Mouse (Mus musculus) megakaryocyte-erythroid progenitor cell, adult 5-6 weeks (primary cell): ENCODE data around the gene a. TPM values are rescaled to one million over a fixed set of nuclear protein-coding genes. Genes with fewer than 3 reads are reported as not detected.
A peak's percentile ranks its signal among the peaks of the same experiment; 100 is the strongest.
"Not testable (repeated sequence)": the region's sequence is repeated elsewhere in the genome, so short reads cannot be mapped to it uniquely, and the experiment has no call there.

Experiments used
- ATAC-seq: replicated peaks from 2 replicates; pipeline ENCODE4 v1.8.0; 2016; ENCODE audit warnings: mild to moderate bottlenecking, inconsistent platforms; ENCODE audit not compliant: severe bottlenecking, poor library complexity, low FRiP score, low TSS enrichment
- total RNA-seq, 2 experiments: library from RNA; stranded (forward) in 1 of 2; stranded (reverse) in 1 of 2; fragments of 200-1000, 215-1000 nt in 1 of 2; fragments of >200 nt in 1 of 2; fragmentation: Nextera tagmentation in 1 of 2; gene quantifications; 2 replicates each; pipeline ENCODE4 v1.2.3; 2014 to 2017

The a gene
- total RNA-seq, 2 experiments from 2014 or later = not detected

DNA sequence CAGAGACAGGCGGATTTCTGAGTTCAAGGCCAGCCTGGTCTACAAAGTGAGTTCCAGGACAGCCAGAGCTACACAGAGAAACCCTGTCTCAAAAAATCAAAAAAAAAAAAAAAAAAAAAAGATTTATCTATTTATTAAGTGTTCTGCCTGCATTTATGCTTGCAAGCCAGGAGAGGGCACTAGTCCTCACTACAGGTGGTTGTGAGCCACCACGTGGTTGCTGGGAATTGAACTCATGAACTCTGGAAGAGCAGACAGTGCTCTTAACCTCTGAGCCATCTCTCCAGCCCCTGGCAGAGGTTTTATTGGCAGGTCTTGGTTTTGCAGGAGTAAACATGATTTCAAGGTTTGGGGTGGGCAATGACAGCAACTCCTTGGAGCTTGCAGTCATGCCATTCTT, 117.0 kb downstream of the a start:
- not testable (repeated sequence) for ATAC-seq

DNA sequence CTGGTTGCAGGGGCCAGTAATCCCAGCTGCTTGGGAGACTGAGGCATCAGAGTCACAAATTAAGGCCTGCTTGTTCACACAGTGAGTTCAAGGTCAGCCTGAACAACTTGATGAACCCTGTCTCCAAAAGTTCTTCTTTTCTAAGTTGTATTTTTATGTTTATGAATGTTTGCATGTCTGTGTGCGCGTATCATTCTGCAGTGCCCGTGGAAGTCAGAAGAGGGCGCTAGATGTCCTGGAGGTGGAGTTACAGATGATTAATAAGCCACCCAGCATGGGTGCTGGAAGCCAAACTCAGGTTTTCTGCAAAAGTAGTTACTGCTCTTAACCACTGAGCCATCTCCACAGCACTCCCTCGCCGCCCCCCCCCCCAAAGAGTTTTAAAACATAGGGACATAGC, 118.6 kb downstream of the a start:
- ATAC-seq = no peak

GRCm38 (mm10) chr2:154915922-154916541, 124.8 kb downstream of the a start:
- ATAC-seq = no peak

GRCm38 (mm10) chr2:154916547-154916946, 125.3 kb downstream of the a start:
- ATAC-seq = peak; percentile 80

- ATAC-seq = no peak
Observed at GRCm38 (mm10) chr2:154917866-154918641, 126.9 kb downstream of the a start.

GRCm38 (mm10) chr2:154920896-154921295, 129.7 kb downstream of the a start:
- no peak for ATAC-seq

DNA sequence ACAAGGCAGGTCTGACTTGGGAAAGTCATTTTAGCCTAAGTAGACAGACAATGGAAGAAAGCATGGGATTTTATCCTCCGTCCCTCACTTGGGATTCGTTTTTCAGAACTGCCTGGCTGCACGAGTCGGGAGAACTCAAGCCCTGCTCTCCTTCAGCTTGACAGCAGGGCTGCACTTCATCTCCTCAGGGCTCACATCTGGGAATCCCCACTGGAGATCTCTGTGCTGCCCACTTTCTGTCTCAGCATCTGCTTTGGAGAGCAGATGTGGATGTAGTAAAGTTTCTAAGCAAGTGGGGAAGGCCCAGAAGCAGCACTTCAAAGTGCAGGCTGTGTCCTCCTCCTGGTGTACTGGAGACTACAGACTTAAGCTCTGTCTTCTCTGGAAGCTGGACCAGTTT, 130.9 kb downstream of the a start:
- ATAC-seq = not testable (repeated sequence)

GRCm38 (mm10) chr2:154925411-154926031, 134.3 kb downstream of the a start:
- no peak for ATAC-seq

DNA sequence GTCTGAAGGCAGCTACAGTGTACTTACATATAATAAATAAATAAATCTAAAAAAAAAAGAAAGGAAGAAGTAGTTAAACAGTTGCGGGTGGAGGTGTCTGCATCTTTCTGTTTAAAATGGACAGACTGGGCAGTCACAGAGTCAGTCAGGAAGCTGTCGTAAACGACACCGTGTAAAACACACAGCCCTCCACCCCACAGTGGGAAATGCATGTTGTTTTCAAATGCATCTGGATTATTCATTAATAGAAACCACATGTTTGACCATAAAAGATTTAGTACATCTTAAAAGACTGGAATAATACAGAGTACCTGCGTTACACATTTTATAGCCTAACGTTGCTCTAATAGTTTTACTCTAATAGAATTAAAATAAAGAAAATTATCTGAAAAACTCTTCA, 135.6 kb downstream of the a start:
- no peak for ATAC-seq

GRCm38 (mm10) chr2:154928298-154928697, 137.1 kb downstream of the a start:
- no peak for ATAC-seq

DNA sequence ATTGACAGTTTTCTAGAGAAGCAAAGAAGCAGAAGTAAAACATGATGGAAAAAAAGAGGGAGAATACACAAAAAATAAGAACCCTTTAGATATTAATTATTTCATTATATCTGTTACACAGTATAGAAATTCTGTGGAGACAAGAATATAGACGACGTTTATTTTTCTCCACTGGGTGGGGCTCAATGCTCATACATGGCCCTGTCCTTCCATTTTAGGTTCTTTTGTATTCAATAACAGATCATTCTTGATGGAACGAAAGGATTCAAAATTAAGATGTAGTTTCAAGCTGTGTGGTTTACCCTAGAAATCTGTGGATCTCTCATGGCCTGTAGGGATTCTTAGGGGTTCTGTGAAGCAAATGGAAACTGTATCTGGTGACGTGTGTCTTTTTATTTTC, 142.7 kb downstream of the a start:
- ATAC-seq = no peak

DNA sequence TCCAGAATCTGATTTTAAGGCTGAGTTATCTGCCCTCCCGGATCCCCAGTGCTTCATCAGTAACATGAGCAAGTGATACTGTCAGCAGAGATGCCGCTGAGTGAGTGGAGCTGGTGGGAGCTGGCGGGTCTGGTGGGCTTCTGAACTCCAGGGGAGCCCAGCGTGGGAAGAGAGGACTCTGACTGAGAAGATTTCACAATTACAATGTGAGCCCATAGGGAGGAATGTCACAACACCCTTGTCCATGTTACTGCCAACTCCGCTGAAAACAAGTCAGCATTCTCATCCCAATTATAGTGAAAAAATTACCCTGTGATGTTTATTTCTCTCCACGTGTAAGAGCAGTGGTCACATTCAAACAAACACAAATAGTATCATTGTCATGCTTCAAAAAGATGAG, 144.9 kb downstream of the a start:
- no peak for ATAC-seq

GRCm38 (mm10) chr2:154936536-154937155, 145.4 kb downstream of the a start:
- ATAC-seq = no peak

DNA sequence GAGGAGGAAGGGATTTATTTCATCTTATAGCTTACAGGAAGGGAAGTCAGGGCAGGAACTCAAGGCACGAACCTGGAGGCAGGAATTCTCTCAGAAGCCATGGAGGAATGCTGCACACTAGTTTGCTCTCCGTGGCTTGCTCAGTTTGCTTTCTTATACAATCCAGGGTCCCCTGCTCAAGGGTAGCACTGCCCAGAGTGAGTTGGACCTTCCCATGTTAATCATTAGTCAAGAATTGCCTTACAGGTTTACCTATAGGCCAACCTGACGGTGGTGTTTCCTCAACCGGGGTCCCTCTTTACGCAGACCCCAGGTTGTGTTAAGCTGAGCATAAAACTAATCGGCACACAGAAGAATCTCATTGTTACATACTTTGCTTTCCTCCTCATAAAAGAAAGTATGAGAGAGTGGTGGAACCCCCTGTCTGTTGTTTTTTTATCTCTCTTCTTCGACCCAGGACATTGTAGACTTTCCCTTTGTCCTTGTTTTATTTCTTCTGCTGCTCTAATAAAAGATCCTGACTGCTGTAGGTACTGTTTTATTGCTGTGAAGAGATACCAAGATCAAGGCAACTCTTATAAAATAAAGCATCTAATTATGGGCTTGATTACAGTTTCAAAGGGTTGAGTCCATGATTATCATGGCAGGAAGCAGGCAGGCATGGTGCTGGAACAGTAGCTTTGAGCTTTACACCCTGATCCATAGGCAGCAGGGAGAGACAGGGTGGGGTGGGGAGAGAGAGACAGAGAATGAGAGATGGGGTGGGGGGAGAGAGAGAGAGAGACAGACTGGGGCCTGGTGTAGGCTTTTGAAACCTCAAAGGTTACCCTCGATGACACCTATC, 146.6 kb downstream of the a start:
- no peak for ATAC-seq

DNA sequence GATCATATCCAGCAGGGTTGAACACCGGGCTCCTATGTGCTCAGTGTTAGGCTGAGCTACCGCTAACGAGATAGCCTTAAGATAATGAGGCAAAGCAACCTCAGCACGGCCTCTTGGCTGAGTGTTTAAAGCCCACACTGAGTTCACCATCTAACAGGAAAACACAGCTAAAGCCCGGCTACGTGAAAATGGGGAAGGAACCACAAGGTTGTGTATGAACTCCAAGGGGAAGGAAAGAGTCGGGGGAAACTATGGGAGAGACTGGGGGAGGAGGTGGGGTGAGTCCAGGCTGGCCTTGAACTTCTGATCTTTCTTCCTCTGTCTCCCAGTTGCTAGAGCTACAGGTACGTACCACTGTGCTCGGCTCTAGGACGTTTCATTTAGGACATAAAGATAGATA, 150.8 kb downstream of the a start:
- ATAC-seq = no peak

DNA sequence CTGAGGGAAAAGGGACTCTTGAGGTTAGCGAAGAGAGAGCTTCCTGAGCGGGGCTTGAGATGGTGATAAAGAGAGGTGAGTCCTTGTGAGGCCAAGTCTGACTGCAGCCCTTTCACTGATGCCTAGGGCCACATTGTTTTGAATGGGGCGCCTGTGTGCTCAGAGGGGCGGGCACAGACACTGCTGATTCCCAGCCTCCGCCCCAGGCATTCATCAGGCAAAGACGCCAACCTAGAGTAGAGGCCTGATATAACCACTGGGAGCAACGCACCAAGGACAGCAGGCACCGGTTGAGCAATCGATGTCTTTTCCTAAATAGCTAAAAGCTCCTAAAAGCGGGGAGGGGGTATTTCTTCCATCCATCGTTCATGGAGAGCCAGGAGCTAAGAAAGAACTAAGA, 151.3 kb downstream of the a start:
- ATAC-seq = no peak

- peak; percentile 77 for ATAC-seq
Observed at GRCm38 (mm10) chr2:154943101-154943500, 151.9 kb downstream of the a start.

DNA sequence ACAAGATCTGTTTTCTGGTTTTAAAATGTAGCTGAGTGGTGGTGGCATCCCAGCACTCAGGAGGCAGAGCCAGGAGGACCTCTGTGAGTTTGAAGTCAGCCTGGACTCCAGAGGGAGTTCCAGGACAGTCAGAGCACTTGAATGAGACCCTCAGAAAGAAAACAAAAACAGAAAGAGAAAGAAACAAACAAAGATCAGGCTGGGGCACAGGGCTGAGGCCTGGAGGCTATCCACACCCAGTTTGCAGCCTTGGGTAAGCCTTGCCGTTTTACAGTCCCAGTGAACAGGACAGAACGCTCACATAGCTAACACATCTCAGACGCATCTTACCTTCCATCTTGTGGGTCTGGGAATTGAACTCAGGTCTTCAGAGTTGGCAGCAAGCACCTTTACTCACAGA, 155.7 kb downstream of the a start:
- no peak for ATAC-seq

DNA sequence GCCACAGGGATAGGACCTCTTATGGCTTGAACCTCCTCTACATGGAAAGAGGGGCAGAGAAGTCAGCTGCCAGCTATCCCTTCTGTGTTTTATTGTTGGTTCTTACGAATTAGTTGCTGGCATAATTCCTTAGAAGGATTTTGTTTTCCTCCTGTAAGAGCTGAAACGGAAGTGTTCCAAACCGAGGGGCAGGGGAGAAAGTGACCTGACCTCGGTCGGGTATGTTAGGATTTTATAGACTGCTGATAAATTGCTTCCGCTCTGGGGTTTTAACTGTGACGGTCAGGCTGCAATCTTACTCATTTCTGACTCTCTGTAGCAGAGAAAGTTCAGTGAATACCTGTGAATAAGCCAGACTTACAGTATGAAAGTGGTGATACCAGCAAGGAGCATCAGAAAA, 158.2 kb downstream of the a start:
- no peak for ATAC-seq

DNA sequence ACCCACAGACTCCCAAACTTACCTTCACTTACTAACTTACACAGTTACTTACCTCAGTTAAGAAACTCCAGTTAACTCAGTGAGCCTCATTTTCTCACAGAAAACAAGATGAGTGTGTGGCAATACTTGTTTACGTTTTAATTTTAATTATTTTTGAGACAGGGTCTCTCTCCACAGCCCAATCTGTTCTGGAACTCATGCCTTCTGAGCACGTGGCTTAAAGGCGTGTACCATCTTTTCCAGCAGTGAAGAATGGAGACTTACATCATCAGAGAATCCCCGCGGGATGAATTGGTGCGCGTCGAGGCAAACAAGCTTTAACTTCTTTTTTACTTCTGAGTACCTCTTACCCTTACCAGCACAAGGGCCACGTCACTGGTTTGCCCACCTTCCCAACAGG, 158.7 kb downstream of the a start:
- ATAC-seq = no peak
